Mouse (Mus musculus): Measurements from ENCODE around the gene Cox15. TPM values are rescaled to one million over a fixed set of nuclear protein-coding genes. Genes with fewer than 3 reads are reported as not detected.

Cox15 gene
- polyA plus RNA-seq, 1 experiment from 2014 or later, result 11.5 TPM

DNA sequence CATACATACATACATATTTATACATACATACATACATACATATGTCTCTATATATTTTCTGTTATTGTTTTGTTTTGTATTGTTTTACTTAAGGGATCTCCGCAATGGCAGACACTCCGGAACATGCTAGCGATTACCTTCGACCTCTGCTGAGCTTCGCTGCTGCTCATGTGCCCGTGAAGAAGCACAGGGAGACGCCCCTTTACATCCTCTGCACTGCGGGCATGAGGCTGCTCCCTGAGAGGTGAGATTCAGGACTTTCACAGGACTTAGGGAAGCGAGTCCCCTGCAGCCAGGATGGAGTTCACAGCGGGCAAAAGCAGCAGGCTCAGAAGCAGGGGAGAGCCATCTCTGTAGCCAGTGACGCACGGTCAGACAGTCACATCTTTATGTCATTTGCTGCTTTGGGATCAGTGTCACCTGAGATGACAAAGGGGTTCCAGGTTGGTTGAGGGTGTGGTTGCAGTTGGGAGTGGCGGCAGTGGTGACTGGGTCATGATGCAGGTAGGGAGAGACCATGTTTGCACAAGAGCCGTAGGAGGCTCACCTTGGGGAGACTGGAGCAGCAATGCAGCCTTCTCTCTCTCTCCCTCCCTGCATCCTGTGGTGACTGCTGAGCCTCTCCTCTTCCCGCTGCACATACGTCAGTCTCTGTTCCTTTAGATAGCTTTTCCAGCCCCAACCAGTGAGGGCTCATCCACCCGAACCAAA is 47.9 kb downstream of the Cox15 start:
- no peaks in the 10 kb centered on the region for H3K9me3 ChIP-seq (replicated peaks)
- no peaks in the 10 kb centered on the region for H3K27me3 ChIP-seq
- no peak overlapping the region for H3K4me3 ChIP-seq
- no peak overlapping the region for H3K27ac ChIP-seq
- peaks cover 34% of the 10 kb centered on the region for H3K36me3 ChIP-seq
- ATAC-seq (replicated peaks; ENCODE audit: insufficient number of reproducible peaks, insufficient read depth, low FRiP score, low read depth), result no peak
- H3K9ac ChIP-seq, result no peak overlapping the region
- no peak overlapping the region for H3K4me2 ChIP-seq
- no peaks in the 10 kb centered on the region for H3K4me1 ChIP-seq (replicated peaks)
- WGBS, result 87% methylated on average over 17 of the region's 17 CpGs

DNA sequence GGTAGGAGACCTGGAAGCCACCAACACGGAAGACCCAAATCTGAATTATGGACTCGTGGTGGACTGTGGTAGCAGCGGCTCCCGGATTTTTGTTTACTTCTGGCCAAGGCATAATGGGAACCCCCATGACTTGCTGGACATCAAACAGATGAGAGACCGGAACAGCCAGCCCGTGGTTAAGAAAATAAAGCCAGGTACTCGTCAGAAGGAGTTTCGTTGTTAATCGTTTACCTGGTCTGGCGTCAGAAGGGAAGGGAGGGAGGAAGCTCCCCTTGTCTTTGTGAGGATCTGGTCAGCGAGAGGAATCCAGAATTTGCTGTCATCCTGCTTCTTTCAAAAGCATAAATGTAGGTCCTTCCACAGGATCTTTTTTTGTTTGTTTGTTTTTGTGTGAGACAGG is 48.6 kb downstream of the Cox15 start:
- Histone ChIP-seq H3K4me3 (no peak overlapping the region), H3K36me3 (peaks cover 34% of the 10 kb centered on the region), H3K9me3 (replicated peaks) (no peaks in the 10 kb centered on the region), H3K27ac (no peak overlapping the region), H3K27me3 (no peaks in the 10 kb centered on the region), H3K4me2 (no peak overlapping the region), H3K4me1 (replicated peaks) (no peaks in the 10 kb centered on the region), H3K9ac (no peak overlapping the region)
- no peak for ATAC-seq (replicated peaks; ENCODE audit: insufficient number of reproducible peaks, insufficient read depth, low FRiP score, low read depth)
- WGBS, result 89% methylated on average over 11 of the region's 11 CpGs

DNA sequence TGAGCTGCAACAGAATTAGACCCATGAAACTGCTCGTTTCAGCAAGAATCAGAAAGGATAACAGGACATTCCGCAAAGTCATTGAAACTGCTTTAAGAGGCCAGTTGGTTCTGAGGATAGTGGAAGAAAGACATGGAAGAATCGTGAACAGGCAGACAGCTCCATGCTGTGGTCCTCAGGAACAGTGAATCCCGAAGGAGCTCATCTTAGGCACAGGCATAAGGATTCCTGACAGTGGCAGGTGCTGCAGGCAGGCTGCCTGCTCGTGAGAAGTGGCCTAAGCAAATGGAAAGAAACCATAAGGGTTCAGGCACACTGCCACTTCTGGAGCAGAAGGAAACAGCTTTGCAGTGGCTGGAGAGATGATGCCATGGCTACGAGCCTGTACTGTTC is 53.0 kb downstream of the Cox15 start:
- Histone ChIP-seq H3K4me3 (no peak overlapping the region), H3K27ac (no peak overlapping the region), H3K4me2 (no peak overlapping the region), H3K9ac (no peak overlapping the region), H3K36me3 (peaks cover 12% of the 10 kb centered on the region), H3K9me3 (replicated peaks) (no peaks in the 10 kb centered on the region), H3K4me1 (replicated peaks) (no peaks in the 10 kb centered on the region), H3K27me3 (no peaks in the 10 kb centered on the region)
- WGBS, result 76% methylated on average over 6 of the region's 6 CpGs
- ATAC-seq (replicated peaks; ENCODE audit: insufficient number of reproducible peaks, insufficient read depth, low FRiP score, low read depth), result no peak

DNA sequence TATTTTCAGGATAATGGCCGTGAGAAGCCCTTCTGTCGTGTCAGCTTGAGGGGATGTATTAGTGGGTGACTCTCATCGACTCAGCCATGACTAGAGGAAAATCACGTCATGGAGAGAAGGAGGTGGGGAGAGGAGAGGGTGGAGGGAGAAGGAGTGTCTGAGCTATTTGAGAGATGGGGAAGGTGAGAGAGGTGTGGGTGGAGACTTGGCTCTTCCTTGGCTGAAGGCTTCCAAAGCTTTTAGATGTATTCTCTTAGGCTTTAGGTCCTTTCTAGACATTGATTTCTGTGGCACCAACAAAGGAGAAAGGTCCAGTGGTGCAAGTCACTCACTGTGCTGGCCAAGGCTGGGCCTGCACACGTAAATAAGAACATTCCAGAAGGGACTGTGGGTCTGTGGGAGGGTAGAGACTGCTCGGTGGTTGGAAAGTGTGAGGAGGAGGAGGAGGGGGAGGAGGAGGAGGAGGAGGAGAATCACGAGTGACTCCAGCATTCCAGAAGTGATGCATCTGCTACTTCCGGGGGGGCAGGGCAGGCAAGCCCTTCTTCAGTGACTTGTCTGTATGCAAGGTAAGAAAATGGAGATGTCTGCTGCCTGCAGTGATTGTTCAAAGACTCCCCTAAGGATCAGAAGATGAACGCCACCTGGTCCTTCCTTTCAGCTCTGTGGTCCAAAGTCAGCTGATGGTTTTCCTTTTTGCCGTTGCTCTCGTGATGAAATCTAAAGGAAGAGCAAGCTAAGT is 53.6 kb downstream of the Cox15 start:
- no peak overlapping the region for H3K4me3 ChIP-seq
- H3K27ac ChIP-seq, result no peak overlapping the region
- H3K4me1 ChIP-seq (replicated peaks), result no peaks in the 10 kb centered on the region
- WGBS, result 59% methylated on average over 11 of the region's 11 CpGs
- ATAC-seq (replicated peaks; ENCODE audit: insufficient number of reproducible peaks, insufficient read depth, low FRiP score, low read depth), result no peak
- H3K9ac ChIP-seq, result no peak overlapping the region
- no peak overlapping the region for H3K4me2 ChIP-seq
- peaks cover 10% of the 10 kb centered on the region for H3K36me3 ChIP-seq
- no peaks in the 10 kb centered on the region for H3K9me3 ChIP-seq (replicated peaks)
- no peaks in the 10 kb centered on the region for H3K27me3 ChIP-seq

DNA sequence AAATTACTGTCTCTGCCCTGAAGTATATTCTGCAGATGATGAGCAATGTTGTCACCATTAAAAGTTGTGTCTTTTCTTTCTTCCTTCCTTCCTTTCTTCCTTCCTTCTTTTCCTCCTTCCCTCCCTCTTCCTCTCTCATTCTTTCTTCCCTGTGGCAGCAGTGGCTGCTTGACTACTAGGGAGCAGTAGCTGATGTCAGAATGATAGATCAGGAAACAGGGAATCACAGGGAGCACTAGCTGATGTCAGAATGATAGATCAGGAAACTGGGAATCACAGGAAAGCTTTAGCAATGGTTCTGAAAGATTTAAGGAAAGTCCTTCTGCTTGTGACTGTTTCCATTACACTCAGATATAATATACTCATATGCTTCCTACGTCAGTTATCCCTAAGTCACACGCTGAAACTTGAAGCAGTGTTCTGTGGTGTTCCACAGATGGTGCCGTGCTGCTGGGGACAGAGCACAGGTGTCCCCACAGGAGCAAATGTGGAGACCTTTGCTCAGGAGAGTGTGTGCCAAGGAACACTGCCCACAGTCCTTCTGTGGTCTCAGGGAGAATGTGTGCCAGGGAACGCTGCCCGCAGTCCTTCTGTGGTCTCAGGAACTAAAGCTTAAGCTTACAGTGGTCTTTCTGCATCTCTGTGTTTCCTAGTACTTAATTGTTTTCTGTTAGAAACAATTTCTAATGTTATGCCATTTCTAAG is 55.0 kb downstream of the Cox15 start:
- no peaks in the 10 kb centered on the region for H3K9me3 ChIP-seq (replicated peaks)
- no peak for ATAC-seq (replicated peaks; ENCODE audit: insufficient number of reproducible peaks, insufficient read depth, low FRiP score, low read depth)
- no peak overlapping the region for H3K9ac ChIP-seq
- 88% methylated on average over 5 of the region's 5 CpGs for WGBS
- peaks cover 10% of the 10 kb centered on the region for H3K36me3 ChIP-seq
- H3K4me1 ChIP-seq (replicated peaks), result no peaks in the 10 kb centered on the region
- no peak overlapping the region for H3K27ac ChIP-seq
- no peaks in the 10 kb centered on the region for H3K27me3 ChIP-seq
- H3K4me3 ChIP-seq, result no peak overlapping the region
- H3K4me2 ChIP-seq, result no peak overlapping the region

DNA sequence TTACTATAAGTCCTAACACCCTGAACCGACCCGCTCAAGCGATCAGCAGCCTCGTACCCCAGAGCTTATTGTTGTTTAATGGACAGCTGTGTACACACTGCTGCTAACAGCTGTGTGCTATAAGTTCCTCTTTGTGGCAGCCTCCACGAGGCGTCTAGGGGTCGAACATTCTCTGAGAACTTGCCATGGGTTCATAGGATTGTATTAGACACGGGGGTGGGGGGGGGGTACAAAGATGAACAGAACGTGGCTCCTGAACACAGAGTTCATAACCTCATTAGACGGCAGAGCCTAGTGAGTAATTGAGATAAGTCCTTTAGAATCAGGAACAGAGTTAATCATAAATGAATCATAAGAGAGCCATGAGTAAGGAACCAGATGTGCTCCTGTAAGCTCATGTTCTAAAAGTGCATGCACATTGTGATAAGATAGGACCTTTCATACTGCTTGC is 57.3 kb downstream of the Cox15 start:
- H3K9me3 ChIP-seq (replicated peaks), result no peaks in the 10 kb centered on the region
- H3K36me3 ChIP-seq, result no peaks in the 10 kb centered on the region
- no peak overlapping the region for H3K4me2 ChIP-seq
- peaks cover 1% of the 10 kb centered on the region; the same call in 1 of the 2 replicates for H3K4me1 ChIP-seq (replicated peaks)
- no peaks in the 10 kb centered on the region for H3K27me3 ChIP-seq
- H3K4me3 ChIP-seq, result no peak overlapping the region
- WGBS, result 63% methylated on average over 10 of the region's 10 CpGs
- H3K27ac ChIP-seq, result no peak overlapping the region
- ATAC-seq (replicated peaks; ENCODE audit: insufficient number of reproducible peaks, insufficient read depth, low FRiP score, low read depth), result no peak
- H3K9ac ChIP-seq, result no peak overlapping the region

DNA sequence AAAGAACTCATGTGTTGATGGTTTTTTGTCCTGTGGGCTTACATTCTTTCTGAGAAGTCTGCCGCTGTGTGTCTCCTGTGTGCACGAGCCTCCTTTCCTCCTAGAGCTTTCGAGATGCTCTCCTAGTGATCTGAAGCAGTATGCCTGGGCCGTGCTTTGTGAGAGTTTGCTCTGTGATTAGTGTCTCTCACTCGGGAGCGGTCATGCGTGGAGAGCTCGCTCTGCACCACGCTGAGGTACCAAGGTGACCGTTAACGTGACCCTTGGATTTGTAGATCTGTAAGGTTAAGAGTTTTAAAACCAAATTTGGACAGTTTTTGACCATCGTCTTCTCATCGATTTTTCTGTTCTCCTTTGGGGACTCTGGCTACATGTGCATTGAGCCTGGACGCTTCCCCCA is 60.0 kb downstream of the Cox15 start:
- H3K27me3 ChIP-seq, result no peaks in the 10 kb centered on the region
- H3K4me3 ChIP-seq, result no peak overlapping the region
- H3K9me3 ChIP-seq (replicated peaks), result no peaks in the 10 kb centered on the region
- no peaks in the 10 kb centered on the region for H3K36me3 ChIP-seq
- H3K27ac ChIP-seq, result no peak overlapping the region
- no peak overlapping the region for H3K9ac ChIP-seq
- H3K4me1 ChIP-seq (replicated peaks), result peaks cover 6% of the 10 kb centered on the region; the same call in 1 of the 2 replicates
- ATAC-seq (replicated peaks; ENCODE audit: insufficient number of reproducible peaks, insufficient read depth, low FRiP score, low read depth), result no peak
- H3K4me2 ChIP-seq, result no peak overlapping the region
- 91% methylated on average over 14 of the region's 14 CpGs for WGBS

DNA sequence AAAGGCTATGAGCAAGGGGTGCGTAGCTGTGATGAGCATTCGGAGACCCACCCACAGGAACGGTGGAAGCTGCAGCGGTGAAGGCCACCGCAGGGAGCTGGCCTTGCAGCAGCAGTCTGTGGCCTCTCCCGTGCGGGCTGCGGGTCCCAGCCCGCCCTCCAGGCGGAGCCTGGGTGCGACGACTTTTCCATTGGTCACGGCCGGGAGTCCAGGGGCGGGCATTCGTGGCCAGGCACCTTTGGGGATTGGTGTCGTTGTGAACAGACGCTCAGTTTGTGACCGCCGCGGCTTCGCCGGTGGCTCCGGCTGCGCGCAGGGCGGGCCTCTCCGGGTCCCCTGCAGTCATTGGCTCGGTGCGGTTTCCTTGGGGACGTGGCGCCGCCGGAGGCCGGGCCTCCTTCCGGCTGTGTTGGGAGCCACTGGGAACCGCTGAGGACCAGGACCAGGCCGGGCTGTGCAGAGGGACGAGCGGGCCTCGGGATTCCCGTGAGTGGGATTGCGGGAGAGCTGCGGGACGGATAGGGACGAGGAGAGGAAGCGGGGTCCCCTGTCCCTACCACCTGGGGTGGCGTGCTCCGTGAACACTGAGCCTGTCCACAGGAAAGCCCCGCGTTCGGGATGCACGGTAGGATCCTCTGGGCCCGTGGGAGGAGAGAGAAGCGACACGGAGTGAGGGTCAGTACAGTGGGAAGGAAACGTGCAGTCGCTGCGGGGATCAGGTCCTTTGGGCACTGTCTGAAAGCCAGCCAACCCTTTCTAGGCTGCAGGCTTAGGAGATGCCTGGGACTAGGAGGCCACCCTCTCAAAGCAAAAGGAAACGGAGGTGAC is 63.2 kb downstream of the Cox15 start, which contains the start of gene Entpd7:
Gene Entpd7 (plus strand): TSS at position 254 of the 828 bp plus-strand sequence.
- Histone ChIP-seq H3K36me3 (no peaks in the 10 kb centered on the region), H3K4me3 (peak within 1 kb of the TSS; percentile 76), H3K4me2 (peak within 1 kb of the TSS; percentile 84), H3K4me1 (replicated peaks) (peaks cover 6% of the 10 kb centered on the region; the same call in 1 of the 2 replicates), H3K9me3 (replicated peaks) (no peaks in the 10 kb centered on the region), H3K27me3 (no peaks in the 10 kb centered on the region), H3K9ac (peak within 1 kb of the TSS; percentile 82), H3K27ac (peak within 1 kb of the TSS; percentile 36; the same call in 1 of the 2 replicates)
- WGBS, result under 1% methylated on average over 60 of the region's 60 CpGs
- ATAC-seq (replicated peaks; ENCODE audit: insufficient number of reproducible peaks, insufficient read depth, low FRiP score, low read depth), result peak; percentile 100

Other genes with a start within 250 kb of the Cox15 start
- 189 and 233 TPM in 2 replicates for gene Got1, start 228.4 kb downstream of the Cox15 start, polyA plus RNA-seq (2015; fragmentation: Nextera tagmentation; extraction: Ambion mirVana)
- 0.16 TPM in 1 of 2 replicates, not detected in the other for gene Nkx2-3, start 140.7 kb downstream of the Cox15 start, polyA plus RNA-seq (2015; fragmentation: Nextera tagmentation; extraction: Ambion mirVana)
- gene Slc25a28, start 78.1 kb downstream of the Cox15 start, polyA plus RNA-seq (2015; fragmentation: Nextera tagmentation; extraction: Ambion mirVana), result 10.3 and 12.3 TPM in 2 replicates
- gene Entpd7, start 63.3 kb downstream of the Cox15 start, polyA plus RNA-seq (2015; fragmentation: Nextera tagmentation; extraction: Ambion mirVana), result 4.1 and 6.0 TPM in 2 replicates
- 9.1 and 10.2 TPM in 2 replicates for gene Cutc, start within 50 bp of the Cox15 start, polyA plus RNA-seq (2015; fragmentation: Nextera tagmentation; extraction: Ambion mirVana)
- 0.09 and 0.23 TPM in 2 replicates for gene Abcc2, start 29.2 kb upstream of the Cox15 start, polyA plus RNA-seq (2015; fragmentation: Nextera tagmentation; extraction: Ambion mirVana)
- gene Dnmbp, start 187.2 kb upstream of the Cox15 start, polyA plus RNA-seq (2015; fragmentation: Nextera tagmentation; extraction: Ambion mirVana), result 8.5 and 11.1 TPM in 2 replicates
- gene Cpn1, start 233.6 kb upstream of the Cox15 start, polyA plus RNA-seq (2015; fragmentation: Nextera tagmentation; extraction: Ambion mirVana), result 0.63 and 0.87 TPM in 2 replicates

Data from heart, embryonic 15.5 days (tissue).